Mouse (Mus musculus): ENCODE measurements around the gene Gja4. TPM values are rescaled to one million over a fixed set of nuclear protein-coding genes. Genes with fewer than 3 reads are reported as not detected.

Gene Gja4
- total and polyA plus RNA-seq, 3 experiments = not detected

DNA sequence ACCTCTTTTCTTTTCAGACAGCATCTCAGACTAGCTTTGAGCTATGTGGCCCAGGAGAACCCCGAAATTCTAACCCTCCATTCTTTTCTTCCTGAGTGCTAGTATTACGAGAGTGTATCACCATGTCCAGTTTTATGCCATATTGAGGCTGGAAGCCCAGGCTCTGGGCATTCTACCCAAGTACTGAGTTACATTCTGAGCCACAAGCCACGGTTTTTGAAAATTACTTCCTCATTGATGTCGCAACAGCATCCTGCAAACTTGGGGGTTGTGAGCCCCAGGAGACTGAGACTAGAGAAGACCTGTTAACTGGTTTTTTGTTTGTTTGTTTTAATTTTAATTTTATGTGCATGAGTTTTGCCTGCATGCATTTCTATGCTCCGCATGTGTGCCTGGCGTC lies 13.9 kb upstream of the Gja4 start:
- no peaks in the 10 kb centered on the region for H3K27me3 ChIP-seq (ENCODE audit: control insufficient read depth in 1 of 2, insufficient read depth in 2 of 2, low read length in 2 of 2)
- no peak overlapping the region for H3K9ac ChIP-seq (ENCODE audit: control insufficient read depth, low read depth, low read length, poor library complexity, severe bottlenecking)
- H3K36me3 ChIP-seq (ENCODE audit: control insufficient read depth in 1 of 2, insufficient read depth in 2 of 2, low read length in 2 of 2) = no peaks in the 10 kb centered on the region
- no peaks in the 10 kb centered on the region for H3K79me2 ChIP-seq (ENCODE audit: control insufficient read depth, insufficient read depth, low read length, poor library complexity)
- no peaks in the 10 kb centered on the region for H3K4me1 ChIP-seq (ENCODE audit: control insufficient read depth in 1 of 2, insufficient read depth in 2 of 2, low read length in 2 of 2)
- no peaks in the 10 kb centered on the region for H3K9me3 ChIP-seq (replicated peaks; ENCODE audit: insufficient read depth, low read length)
- DNase-seq (ENCODE audit: low read depth, low spot score) = no peak
- H3K4me3 ChIP-seq (ENCODE audit: control insufficient read depth in 1 of 2, insufficient read depth in 1 of 2, low read depth in 2 of 2, low read length in 2 of 2) = no peak overlapping the region
- H3K27ac ChIP-seq (ENCODE audit: control insufficient read depth, low read depth, low read length) = no peak overlapping the region
- TF ChIP-seq ELF1 (IDR thresholded peaks at IDR 0.05; ENCODE audit: low read depth, low read length) = no peak
- no peak for TF ChIP-seq TBP (IDR thresholded peaks at IDR 0.05; ENCODE audit: low read depth, low read length)
- no peak for TF ChIP-seq KAT2A (conservative IDR thresholded peaks at IDR 0.05; ENCODE audit: low read depth, low read length)
- TF ChIP-seq MAFK (IDR thresholded peaks at IDR 0.05; ENCODE audit: borderline replicate concordance, low read depth, low read length) = no peak
- no peak for TF ChIP-seq ZMIZ1 (IDR thresholded peaks at IDR 0.05; ENCODE audit: low read depth, low read length)
- TF ChIP-seq MXI1 (IDR thresholded peaks at IDR 0.05; ENCODE audit: low read depth, low read length) = no peak
- no peak for TF ChIP-seq RAD21 (IDR thresholded peaks at IDR 0.05; ENCODE audit: low read depth, low read length)
- TF ChIP-seq MEF2A (IDR thresholded peaks at IDR 0.05; ENCODE audit: extremely low read depth, insufficient replicate concordance, low read depth, low read length, poor library complexity, severe bottlenecking) = no peak
- no peak for TF ChIP-seq ETS1 (IDR thresholded peaks at IDR 0.05; ENCODE audit: low read depth, low read length)
- no peak for TF ChIP-seq SIN3A (IDR thresholded peaks at IDR 0.05; ENCODE audit: low read length)
- no peak for TF ChIP-seq TCF12 (IDR thresholded peaks at IDR 0.05; ENCODE audit: low read depth, low read length)
- TF ChIP-seq NELFE (IDR thresholded peaks at IDR 0.05; ENCODE audit: low read depth, low read length) = no peak
- TF ChIP-seq MYB (IDR thresholded peaks at IDR 0.05; ENCODE audit: low read depth, low read length) = no peak
- no peak for TF ChIP-seq EP300 (IDR thresholded peaks at IDR 0.05; ENCODE audit: low read depth in 1 of 2, low read length in 2 of 2)

DNA sequence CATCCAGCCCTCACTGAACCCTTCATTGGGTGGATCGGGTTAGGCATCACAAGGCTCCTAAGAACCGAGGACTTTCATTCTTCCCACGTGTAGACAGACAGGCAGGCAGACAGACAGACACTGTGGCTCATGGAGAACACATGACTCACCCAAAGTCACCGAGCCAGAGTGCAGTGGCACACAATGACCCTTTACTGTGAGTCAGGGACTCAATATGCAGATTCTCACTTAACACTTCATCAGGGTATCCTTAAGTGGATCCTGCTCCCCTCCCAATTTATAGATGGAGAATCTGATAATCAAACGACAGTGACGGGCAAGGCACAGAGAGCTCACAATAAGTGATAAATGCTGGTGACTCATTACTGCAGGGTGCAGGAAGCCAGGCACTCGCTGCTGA lies 13.4 kb upstream of the Gja4 start:
- no peaks in the 10 kb centered on the region for H3K4me1 ChIP-seq (ENCODE audit: control insufficient read depth in 1 of 2, insufficient read depth in 2 of 2, low read length in 2 of 2)
- H3K79me2 ChIP-seq (ENCODE audit: control insufficient read depth, insufficient read depth, low read length, poor library complexity) = no peaks in the 10 kb centered on the region
- H3K4me3 ChIP-seq (ENCODE audit: control insufficient read depth in 1 of 2, insufficient read depth in 1 of 2, low read depth in 2 of 2, low read length in 2 of 2) = no peak overlapping the region
- no peaks in the 10 kb centered on the region for H3K36me3 ChIP-seq (ENCODE audit: control insufficient read depth in 1 of 2, insufficient read depth in 2 of 2, low read length in 2 of 2)
- TF ChIP-seq MEF2A (IDR thresholded peaks at IDR 0.05; ENCODE audit: extremely low read depth, insufficient replicate concordance, low read depth, low read length, poor library complexity, severe bottlenecking) (no peak), CTCF (IDR thresholded peaks at IDR 0.05 in 2 of 3, conservative IDR thresholded peaks at IDR 0.05 in 1 of 3; ENCODE audit: control insufficient read depth in 1 of 3, insufficient read depth in 1 of 3, low read depth in 2 of 3, low read length in 3 of 3, poor library complexity in 1 of 3, severe bottlenecking in 1 of 3) (no peak), MYB (IDR thresholded peaks at IDR 0.05; ENCODE audit: low read depth, low read length) (no peak), NELFE (IDR thresholded peaks at IDR 0.05; ENCODE audit: low read depth, low read length) (no peak), ZKSCAN1 (IDR thresholded peaks at IDR 0.05; ENCODE audit: low read depth, low read length) (no peak), TCF12 (IDR thresholded peaks at IDR 0.05; ENCODE audit: low read depth, low read length) (no peak), KAT2A (conservative IDR thresholded peaks at IDR 0.05; ENCODE audit: low read depth, low read length) (no peak), SIN3A (IDR thresholded peaks at IDR 0.05; ENCODE audit: low read length) (no peak), NRF1 (IDR thresholded peaks at IDR 0.05; ENCODE audit: insufficient read depth, low read depth, low read length, poor library complexity, severe bottlenecking) (no peak), POLR2AphosphoS5 (IDR thresholded peaks at IDR 0.05; ENCODE audit: borderline replicate concordance, low read depth, low read length) (no peak), ETS1 (IDR thresholded peaks at IDR 0.05; ENCODE audit: low read depth, low read length) (no peak), RAD21 (IDR thresholded peaks at IDR 0.05; ENCODE audit: low read depth, low read length) (no peak), ZC3H11A (IDR thresholded peaks at IDR 0.05; ENCODE audit: low read depth, low read length) (no peak), ZMIZ1 (IDR thresholded peaks at IDR 0.05; ENCODE audit: low read depth, low read length) (no peak)
- H3K27me3 ChIP-seq (ENCODE audit: control insufficient read depth in 1 of 2, insufficient read depth in 2 of 2, low read length in 2 of 2) = no peaks in the 10 kb centered on the region
- DNase-seq (ENCODE audit: low read depth, low spot score) = no peak
- H3K9ac ChIP-seq (ENCODE audit: control insufficient read depth, low read depth, low read length, poor library complexity, severe bottlenecking) = no peak overlapping the region
- H3K27ac ChIP-seq (ENCODE audit: control insufficient read depth, low read depth, low read length) = no peak overlapping the region
- H3K9me3 ChIP-seq (replicated peaks; ENCODE audit: insufficient read depth, low read length) = no peaks in the 10 kb centered on the region

Data from MEL (cell line).